Mouse (Mus musculus) bone marrow macrophage, adult 2 months (primary cell): ENCODE data around the gene Paqr5.

Source experiments
- CTCF ChIP-seq: IDR thresholded peaks from 2 replicates; pipeline ENCODE4 v1.5.1; 2012; ENCODE audit warnings: low read depth, mild to moderate bottlenecking, low read length, moderate library complexity
- POLR2A ChIP-seq: IDR thresholded peaks from 2 replicates; pipeline ENCODE4 v1.6.1; 2012; ENCODE audit warnings: mild to moderate bottlenecking, low read depth, low read length, borderline replicate concordance

GRCm38 (mm10) chr9:61917436-61917835 is 109.2 kb downstream of the Paqr5 start:
- TF ChIP-seq CTCF (no peak), POLR2A (no peak)
